Mouse (Mus musculus) gastrocnemius, postnatal 4 days (tissue): ENCODE measurements at regions not wholly inside any gene's neighbourhood (a gene's known extent, or its start where the extent isn't known, plus 50 kb on each side); places are given as distances from the start of the nearest gene placed in this dataset.

Experiments used
- DNase-seq, 2 experiments: peaks; one replicate each; pipeline ENCODE4 v3.0.0; 2021 to 2022; ENCODE audit warnings: low spot score in 2 of 2, mixed read lengths in 2 of 2

GRCm38 (mm10) chr3:61849317-61849716, 483.6 kb upstream of the B430305J03Rik start:
- no peak for DNase-seq

GRCm38 (mm10) chr3:61846703-61847102, 481.0 kb upstream of the B430305J03Rik start:
- DNase-seq = no peak

GRCm38 (mm10) chr3:61839355-61840009, 473.7 kb upstream of the B430305J03Rik start:
- peak in 1 of 2 experiments; percentile 29 for DNase-seq

- DNase-seq = no peak
These were observed 451.1 kb upstream of the B430305J03Rik start for GRCm38 (mm10) chr3:61816807-61817206.

- DNase-seq = no peak
These were observed 430.3 kb upstream of the B430305J03Rik start for GRCm38 (mm10) chr3:61796021-61796420.

- no peak for DNase-seq
These were observed 424.9 kb upstream of the B430305J03Rik start for GRCm38 (mm10) chr3:61790674-61791073.
